Mouse (Mus musculus): ENCODE measurements at regions not wholly inside any gene's neighbourhood (a gene's known extent, or its start where the extent isn't known, plus 50 kb on each side); places are given as distances from the start of the nearest gene placed in this dataset.

GRCm38 (mm10) chr17:16166731-16167130, 335.9 kb upstream of the Rgmb start:
- TF ChIP-seq CTCF (IDR thresholded peaks at IDR 0.05; ENCODE audit: control insufficient read depth, insufficient read depth, insufficient read length): no peak
- no peak for TF ChIP-seq MYOG (IDR thresholded peaks at IDR 0.05; ENCODE audit: control insufficient read depth, extremely low read depth, insufficient read length)
- no peak for TF ChIP-seq MAX (IDR thresholded peaks at IDR 0.05)
- no peak for TF ChIP-seq USF1 (IDR thresholded peaks at IDR 0.05; ENCODE audit: low read depth)
- no peak for TF ChIP-seq CEBPB (IDR thresholded peaks at IDR 0.05; ENCODE audit: low read depth)
- TF ChIP-seq MYOD1 (IDR thresholded peaks at IDR 0.05; ENCODE audit: control insufficient read depth, insufficient read length, low read depth): no peak
- no peak for TF ChIP-seq FOSL1 (IDR thresholded peaks at IDR 0.05; ENCODE audit: insufficient read depth, low read length, poor library complexity, severe bottlenecking)

Data from C2C12 (cell line).